Mouse (Mus musculus) layer of hippocampus, postnatal 25 days (tissue): ENCODE measurements at regions not wholly inside any gene's neighbourhood (a gene's known extent, or its start where the extent isn't known, plus 50 kb on each side); places are given as distances from the start of the nearest gene placed in this dataset.

Experiments
- DNase-seq, 2 experiments: peaks; one replicate each; pipeline ENCODE4 v3.0.0; 2022; ENCODE audit warnings: mixed read lengths in 2 of 2, low spot score in 1 of 2; ENCODE audit errors: extremely low spot score in 1 of 2

DNA sequence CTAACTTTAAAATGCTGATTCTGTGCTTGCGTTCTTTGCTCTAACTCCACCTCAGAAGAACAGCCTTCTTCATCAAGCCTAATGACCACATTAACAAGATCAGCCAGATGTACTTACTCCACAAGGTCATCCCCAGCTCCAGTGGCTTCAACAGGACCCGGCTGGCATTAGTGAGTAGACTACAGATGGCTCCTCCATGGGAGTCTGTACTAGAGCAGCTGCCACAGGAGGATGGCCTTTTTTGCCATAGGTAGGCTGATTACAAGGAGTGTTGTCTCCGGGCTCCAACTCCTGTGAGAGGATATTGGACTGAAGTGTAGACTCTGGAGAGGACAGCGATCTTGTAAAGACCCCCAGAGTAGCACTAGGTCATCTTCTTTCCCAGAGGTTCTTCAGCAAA is 729.7 kb downstream of the Galc start:
- no peak for DNase-seq

DNA sequence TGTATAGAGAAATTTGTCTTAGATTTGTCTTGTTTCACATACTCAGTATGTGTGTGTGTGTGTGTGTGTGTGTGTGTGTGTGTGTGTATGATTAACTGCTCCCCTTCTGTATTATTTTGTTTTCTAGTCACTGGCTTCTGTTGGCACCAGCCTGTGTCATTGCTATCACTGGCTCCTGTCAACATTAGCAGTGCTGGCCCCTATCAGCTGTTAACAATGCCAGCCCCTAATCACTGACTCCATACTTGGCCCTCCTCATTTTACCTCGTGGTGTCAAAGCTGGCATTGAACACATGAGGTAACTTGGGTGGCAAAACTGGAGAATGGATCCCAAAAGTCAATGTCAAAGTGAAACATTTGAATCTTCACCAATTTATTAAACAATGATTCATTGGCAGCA is 733.3 kb downstream of the Galc start:
- no peak for DNase-seq

DNA sequence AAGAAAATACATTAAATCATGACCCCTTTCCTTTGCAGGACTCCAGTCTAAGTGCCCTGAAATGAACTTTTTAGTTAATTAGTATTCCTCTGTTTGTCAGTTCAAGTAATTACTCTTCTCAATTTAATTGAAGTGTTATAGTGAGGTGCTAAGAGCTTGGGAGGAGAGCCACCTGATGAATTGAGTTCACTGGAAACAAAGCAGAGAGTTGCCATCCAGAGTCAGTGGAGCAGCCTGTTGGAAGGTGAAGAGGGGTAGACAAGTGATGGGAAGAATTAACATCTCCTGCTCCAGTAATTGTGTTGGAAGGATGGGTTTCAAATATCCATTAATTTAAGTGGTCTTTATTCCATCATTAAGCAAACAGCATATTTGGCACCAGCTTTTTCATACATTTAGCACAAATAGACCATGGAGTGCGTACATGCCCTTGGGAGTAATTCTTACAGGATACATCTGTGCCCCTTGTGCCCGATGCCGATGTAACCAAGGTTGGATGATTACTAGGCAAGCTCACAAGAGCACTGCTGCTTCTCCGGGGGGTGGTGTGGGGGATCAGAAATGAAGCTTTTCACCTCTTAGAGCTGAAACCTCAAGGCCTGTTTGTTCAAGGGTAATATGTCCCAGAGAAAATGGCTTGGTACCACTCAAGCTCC is 739.3 kb downstream of the Galc start:
- no peak for DNase-seq

DNA sequence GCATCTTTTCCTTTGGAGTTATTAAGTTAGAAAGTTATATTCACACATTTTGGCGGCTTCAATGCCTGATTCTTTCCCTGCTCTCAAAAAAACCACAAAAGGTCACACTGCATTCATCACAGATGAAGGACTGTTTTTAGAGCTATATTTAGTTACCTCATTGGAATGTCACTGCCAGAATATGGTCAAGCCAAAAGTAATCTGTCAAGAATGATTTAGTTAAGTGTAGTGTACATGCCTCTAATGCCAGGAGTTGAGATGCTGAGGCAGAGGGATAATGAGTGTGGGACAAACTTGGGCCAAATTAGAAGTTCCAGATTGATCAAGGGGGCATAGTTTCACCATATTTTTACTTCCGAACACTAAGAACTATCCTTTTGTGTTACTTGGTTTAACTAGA is 741.7 kb downstream of the Galc start:
- DNase-seq = no peak

DNA sequence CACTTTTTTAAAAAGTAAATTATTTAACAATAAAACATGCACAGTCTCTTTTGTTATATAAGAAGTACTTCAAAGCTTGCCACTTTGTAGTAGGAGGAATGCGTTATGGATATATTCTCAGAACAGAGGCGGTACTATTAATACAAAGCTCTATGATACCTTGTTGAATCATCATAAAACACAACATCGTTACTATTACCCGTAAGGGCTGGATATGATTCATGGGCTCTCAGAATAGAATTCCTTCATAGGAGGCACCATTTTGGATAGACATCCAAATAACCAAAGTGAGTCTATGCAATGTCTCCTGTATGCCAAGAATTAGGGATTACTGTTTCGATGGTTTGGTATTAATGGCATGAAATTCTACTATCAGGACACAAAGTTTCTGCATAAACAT is 743.5 kb downstream of the Galc start:
- no peak for DNase-seq

DNA sequence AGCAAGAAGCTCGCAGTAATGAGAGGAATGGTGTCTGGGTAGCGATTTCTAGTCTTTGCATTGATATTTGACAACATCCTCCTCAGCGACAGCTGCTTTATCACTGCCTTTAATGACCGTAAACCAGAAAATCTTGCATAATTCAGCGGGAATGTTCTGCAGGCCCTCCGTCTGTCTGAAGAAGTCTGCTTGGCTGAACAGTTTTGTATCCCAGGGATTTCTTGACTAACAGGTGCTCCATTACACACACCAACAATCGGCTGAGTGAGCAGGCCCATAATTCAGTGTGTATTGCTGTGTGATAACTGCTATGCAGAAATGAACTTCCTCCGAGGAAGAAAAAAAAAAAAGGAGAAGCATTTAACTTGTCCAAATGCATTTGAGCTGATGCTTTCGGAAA is 747.4 kb downstream of the Galc start:
- DNase-seq = no peak

DNA sequence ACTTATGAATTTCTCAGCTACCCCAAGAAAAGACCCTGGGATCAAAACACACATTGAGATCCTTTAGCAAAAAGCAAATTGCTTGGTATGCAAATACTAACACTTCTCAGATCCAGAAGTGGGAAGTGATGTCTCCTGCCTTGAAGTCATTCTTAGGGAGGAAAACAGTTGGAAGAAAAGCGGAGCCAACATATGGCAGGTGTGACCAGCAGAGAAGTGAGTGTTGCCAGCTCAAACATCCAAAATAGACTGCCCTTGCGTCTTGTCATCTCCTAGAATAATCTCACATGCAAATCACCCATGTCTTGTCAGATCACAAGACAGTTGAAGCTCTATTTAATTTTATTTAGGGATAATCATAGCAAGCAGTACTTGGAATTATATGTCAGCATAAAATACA is 757.8 kb downstream of the Galc start:
- DNase-seq = no peak

DNA sequence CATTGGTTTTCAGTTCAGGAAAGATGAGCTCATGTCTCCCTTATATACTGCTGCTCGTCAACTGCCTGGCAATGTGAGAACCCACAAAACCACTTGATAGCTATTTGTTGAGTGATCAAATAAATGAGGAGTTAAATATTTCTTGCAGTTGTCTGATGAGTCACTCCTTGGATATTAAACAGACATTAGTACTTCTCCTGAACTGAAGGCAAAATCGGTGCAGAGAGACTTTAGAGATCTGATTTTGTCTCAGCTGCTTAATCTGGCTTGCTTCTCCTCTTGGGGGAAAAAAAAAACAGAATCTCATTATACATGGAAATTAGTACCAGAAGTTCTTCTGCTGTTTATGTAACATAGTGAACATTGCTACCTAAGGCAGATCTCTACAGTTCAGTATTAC is 775.7 kb downstream of the Galc start:
- DNase-seq = no peak

DNA sequence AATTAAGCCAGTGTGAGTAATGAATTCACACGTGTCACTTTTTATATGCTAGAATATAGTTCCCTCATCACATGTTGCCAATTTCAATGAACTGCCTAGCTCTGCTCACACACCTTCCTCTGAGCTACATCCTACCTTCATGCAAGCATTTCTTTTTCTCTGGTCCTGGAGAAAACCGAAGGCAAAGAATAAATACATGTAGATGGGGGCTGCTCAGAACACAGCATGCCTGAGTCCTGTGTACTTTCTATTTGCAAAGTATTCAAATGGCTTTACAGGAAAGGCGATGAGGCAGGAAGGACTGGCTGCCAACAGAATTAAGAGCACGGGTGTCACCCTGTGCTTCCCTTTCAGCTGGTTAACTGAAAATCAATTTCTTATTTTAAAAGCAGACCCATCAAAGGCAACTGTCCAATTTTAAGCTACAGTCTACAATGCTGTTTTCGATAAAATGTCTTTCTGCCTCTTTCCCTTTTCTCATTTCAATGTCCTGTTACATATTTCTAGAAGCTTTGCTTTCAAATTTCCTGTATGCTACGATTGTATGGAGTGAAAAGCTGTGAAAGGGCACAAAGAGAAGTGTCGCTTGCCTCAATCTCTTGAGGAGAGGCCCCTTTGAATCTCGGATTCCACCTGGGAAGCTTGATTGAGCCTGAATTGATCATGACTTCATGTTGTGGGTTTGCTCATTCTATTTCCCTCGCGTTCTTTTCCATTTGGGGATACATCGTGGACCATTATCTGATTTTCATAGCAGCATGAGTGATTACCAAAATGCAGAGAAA is 782.6 kb downstream of the Galc start:
- no peak for DNase-seq

DNA sequence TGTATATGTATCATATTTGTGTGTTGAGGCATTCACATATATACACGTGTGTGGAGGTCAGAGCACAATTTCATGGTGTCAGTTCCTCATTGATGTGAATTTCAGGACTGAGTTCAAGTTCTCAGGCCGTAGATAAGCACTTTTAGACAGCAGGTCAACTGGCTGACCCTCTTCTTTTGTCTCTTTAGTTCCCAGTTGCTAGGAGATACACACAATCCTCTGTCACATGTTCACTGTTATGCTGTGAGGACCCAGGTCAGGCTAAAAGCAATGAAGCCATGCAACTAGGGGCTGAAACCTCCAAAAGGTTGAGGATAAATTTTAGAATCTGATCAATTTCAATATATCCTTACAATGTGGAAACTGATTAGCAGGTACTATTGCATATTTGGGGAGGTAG is 783.5 kb downstream of the Galc start:
- no peak for DNase-seq

DNA sequence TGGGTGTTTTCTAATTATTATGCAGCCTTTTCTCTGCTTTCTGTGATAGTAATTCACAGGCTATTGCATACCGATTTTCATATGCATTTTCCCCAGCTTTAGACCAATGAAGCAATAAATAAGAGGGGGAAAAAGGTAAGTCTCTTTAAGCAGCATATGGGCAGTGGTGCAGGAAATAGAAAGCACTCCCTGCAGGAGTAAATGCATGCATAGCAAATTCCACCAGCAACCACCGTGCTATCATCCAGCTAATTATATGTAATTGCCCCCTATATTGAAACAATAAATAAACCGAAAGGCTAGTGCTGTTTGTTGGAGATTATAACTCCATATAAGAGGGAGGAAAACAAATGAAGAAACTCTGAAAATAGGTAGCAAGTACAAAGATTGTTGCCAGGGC is 790.1 kb downstream of the Galc start:
- DNase-seq = no peak

DNA sequence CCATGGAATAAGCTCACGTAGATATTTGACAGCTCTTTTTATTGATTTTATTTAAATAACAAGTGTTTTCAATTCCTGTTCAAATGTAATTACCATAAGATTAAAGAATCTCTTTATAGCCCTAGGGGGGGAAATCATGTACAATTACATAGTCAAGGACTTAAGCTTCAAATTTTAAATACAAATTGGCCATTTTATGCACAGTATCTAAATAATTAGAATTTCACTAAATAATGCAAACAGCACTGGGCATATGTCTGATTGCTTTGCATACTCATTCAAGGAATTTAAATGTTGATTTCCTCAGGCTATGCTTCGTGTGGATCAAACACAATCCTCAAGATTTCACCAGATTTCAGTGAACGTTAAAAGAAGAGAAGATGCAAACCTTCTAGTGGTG is 823.1 kb downstream of the Galc start:
- no peak for DNase-seq

DNA sequence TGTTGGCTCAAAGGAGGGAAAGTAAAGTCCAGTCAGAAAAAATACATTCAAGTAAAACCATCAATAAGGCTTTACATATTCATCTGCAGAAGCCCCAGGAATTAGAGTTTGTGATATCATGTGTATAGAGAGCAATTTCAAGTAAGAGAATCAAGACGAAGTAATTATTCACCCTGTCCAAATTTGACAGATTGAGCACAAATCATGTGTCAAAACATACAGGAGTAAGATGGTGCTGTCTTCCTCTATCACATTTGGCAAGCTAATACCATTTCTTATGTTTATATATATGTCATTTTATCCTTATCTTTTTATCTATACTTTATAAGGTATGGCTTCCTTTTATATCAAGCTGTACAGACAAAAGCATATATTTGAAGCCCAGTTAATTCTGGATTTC is 825.2 kb downstream of the Galc start:
- no peak for DNase-seq

DNA sequence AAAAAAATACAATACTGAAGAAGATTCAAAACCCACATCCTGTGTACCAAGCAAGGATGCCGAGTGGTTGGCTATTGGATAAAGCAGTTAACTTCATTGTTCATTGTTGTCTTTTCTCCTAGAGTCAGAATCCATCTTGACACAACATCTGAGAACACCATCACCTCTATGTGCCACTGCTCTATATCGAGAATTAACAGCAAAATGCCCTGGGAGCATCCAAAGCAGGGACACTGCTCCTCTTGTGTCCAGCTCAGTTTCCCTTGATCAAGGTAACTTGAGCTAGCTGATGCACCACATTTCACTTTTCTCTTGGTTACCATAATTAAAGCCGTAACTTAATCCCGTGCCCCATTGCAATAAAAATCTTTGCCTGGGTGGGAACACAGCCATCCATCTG is 826.6 kb downstream of the Galc start:
- DNase-seq = no peak

DNA sequence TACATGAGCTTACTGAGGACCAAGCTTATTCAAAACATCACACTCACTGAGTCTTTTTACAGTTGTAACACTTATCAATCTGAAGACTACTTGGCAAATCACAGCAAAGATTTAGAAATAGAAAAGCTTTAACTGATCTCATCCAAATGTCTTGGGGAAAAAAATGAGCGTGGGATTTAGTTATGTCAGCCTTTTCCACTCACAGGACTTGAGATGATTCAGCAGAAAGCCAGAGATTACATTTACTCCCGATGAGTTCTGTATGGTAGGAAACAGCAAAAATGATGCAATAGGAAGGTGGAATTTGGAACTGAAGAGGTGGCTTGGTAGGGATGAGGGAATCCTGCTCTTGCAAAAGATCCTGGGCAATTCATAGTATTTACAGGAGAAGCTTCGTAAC is 831.0 kb downstream of the Galc start:
- DNase-seq = no peak

DNA sequence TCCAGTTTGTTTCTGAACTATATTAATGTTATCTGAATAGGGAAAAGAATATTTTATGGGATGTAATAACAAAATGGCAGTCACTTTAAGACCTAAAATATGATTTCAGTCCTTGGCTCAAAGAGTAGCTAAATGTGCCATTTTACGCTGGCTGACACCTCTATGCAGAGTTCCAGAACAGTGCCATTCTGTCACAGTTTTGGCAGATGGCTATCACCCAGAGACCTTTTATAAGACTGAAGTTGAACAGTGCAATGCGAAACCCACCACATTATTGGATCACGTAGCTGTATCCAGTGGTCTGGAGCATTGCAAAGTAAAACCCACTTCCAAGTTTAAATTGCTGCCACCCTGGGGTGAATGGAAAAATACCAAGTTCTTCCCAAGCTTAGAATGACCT is 834.5 kb downstream of the Galc start:
- DNase-seq = no peak

DNA sequence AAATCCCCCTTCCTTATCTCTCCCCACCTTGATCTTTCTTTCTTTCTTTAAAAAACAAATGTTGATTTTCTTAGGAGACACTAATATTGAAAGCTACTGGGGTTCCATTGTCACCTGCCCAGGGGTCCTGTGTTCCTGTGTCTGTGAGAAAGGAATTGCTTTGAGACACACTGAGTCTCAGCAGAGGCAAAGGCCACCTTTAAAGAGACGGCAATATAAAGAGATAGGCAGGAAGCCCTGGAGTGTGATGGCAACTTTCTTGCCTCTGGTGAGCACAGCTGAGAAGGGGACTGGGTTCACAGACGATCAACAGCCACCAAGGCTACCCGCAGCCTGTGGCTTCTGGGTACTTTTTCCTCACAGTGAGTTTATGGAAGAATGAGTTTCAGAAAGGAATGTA is 855.8 kb downstream of the Galc start:
- no peak for DNase-seq

DNA sequence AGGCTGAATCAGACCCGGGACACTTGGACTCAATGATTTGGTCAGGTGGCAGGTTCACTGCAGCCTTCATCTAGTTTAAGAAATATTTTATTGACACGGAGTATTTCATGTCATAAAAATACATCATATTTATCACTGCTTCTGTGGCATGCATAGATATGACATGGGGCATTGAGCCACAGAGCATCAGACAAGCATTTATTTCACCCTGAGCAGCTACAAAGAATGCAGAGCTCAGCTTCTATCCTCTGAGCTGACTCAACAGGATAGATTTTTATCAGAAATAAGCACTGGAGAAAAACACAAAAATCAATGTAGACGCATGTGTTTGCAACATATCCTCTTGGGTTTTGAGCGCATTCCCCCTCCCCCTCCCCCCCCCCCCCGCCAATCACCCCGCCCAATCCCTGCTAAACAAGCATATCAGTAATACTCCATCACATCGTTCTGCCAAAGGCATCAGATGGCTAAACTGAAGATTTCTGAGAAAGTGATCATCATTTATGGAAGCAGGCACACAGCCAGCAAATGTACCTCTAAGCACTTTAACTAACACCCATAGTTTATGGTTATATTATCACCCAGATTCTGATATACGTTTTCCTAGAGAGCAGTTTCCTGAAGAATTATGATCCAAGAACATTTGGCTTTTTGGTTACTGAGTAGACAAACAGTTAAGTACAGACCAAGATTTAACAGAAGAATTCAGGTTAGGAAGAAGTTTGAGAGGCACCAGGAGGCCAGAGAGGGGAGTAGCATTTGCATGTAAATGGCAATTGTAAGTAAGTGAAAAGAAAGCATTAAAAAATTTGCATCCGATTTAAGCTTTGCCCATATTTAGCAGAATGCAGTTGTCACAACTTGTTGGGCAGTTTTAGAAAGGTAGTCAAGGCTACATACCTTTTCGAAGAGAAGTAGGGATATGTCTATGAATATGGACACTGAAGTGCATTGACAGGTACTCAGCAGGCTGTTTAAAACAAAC is 856.6 kb downstream of the Galc start:
- DNase-seq = no peak

DNA sequence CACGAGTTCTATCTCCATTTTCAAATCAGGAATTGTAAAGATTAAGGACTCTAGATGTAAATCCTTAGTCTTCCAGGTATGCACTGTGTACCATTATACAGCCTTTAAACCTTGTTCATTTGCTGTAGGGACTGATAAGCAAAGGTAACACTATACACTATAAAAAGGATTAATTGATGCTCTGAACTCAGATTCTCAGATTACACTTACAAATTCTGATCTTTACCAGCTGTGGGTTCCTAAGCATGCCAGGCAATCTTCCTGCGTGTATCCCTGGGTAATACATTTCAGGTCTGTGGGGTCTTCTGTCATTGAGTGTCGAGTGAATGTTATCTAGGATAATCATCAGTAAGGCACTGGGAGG is 860.7 kb downstream of the Galc start:
- DNase-seq = no peak

DNA sequence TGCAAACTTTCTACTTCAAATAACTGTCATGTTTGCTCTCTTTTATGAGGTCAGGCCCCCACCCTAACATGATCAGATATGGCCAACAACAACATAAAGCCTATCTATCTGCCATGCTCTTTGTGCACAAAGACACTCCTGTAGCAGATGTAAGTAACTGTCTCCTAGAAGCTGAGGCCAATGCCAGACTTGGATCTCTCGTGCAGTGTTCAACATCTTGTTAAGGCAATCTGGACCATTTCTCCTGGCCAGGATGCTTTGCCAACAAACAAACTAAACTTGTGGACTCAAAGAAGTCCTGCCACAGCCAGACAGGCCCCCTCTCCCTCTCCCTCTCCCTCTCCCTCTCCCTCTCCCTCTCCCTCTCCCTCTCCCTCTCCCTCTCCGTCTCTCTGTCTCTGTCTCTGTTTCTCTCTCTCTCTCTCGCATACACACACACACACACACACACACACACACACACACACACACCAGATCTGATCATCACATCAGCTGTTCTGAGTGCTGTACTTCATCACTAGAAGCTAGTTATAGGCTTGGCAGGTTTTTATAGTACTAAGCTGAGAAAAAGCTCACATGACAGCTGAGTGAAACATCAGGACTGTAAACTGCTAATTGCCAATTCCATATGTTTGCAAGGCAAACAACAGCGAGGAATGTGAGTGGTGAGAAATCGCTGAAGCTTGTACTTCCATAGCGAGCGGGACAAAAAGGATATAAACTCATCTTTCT is 861.2 kb downstream of the Galc start:
- DNase-seq = no peak

DNA sequence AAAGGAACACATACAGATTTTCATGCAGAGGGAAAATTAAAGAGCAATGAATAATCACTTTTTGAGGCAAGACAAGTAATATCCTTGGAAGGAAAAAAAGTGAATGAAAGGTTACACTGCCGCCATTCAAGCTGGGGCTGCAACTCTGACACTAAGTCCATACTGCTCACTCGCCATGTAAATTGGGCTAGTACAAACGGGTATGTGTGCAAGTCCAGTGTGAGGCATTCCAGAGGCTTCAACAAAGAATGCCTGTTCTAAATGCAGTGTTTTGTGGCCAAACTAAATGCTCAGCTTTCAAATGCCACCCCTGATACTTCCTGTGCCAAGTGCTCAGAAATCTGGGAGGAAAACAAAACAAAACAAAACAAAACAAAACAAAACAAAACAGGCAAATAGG is 897.5 kb downstream of the Galc start:
- no peak for DNase-seq
